Mouse (Mus musculus) heart, postnatal 0 days (tissue): ENCODE data around the gene Lck.

ENCODE experiments used
- CTCF ChIP-seq: IDR thresholded peaks from 2 replicates; pipeline ENCODE4 v1.5.1; 2016; ENCODE audit warnings: antibody characterized with exemption, control low read depth, low read depth
- EP300 ChIP-seq: IDR thresholded peaks from 2 replicates; pipeline ENCODE4 v1.6.1; 2016; ENCODE audit warnings: antibody characterized with exemption, low read depth

GRCm38 (mm10) chr4:129614093-129614492 lies 40.7 kb upstream of the Lck start, which contains the start of gene Dcdc2b:
- TF ChIP-seq CTCF = no peak
- TF ChIP-seq EP300 = no peak
